Mouse (Mus musculus): ENCODE data around the gene Rere. TPM values are rescaled to one million over a fixed set of nuclear protein-coding genes. Genes with fewer than 3 reads are reported as not detected.

The Rere gene
- polyA plus RNA-seq, 1 experiment: 3.5 TPM

- Histone ChIP-seq H3K27me3 (ENCODE audit: control insufficient read depth) (no peaks in the 10 kb centered on the region), H3K9me3 (ENCODE audit: control insufficient read depth, low read length) (no peaks in the 10 kb centered on the region), H3K4me3 (replicated peaks) (no peak overlapping the region), H3K36me3 (ENCODE audit: control insufficient read depth) (peaks cover 10% of the 10 kb centered on the region), H3K4me1 (ENCODE audit: control insufficient read depth) (peaks cover 13% of the 10 kb centered on the region)
- TF ChIP-seq GATA1 (IDR thresholded peaks at IDR 0.05; ENCODE audit: low read length): no peak
- TF ChIP-seq TAL1 (IDR thresholded peaks at IDR 0.05; ENCODE audit: low read length): no peak
Measured at GRCm38 (mm10) chr4:150578021-150578420, 296.6 kb downstream of the Rere start.

GRCm38 (mm10) chr4:150581931-150582723, 300.7 kb downstream of the Rere start:
- no peak overlapping the region for H3K4me3 ChIP-seq (replicated peaks)
- no peaks in the 10 kb centered on the region for H3K27me3 ChIP-seq (ENCODE audit: control insufficient read depth)
- TF ChIP-seq TAL1 (IDR thresholded peaks at IDR 0.05; ENCODE audit: low read length) (no peak), GATA1 (IDR thresholded peaks at IDR 0.05; ENCODE audit: low read length) (no peak)
- no peaks in the 10 kb centered on the region for H3K9me3 ChIP-seq (ENCODE audit: control insufficient read depth, low read length)
- H3K36me3 ChIP-seq (ENCODE audit: control insufficient read depth): peaks cover 5% of the 10 kb centered on the region
- peaks cover 39% of the 10 kb centered on the region for H3K4me1 ChIP-seq (ENCODE audit: control insufficient read depth)

GRCm38 (mm10) chr4:150582966-150583776, 301.7 kb downstream of the Rere start:
- Histone ChIP-seq H3K4me1 (ENCODE audit: control insufficient read depth) (peaks cover 50% of the 10 kb centered on the region), H3K9me3 (ENCODE audit: control insufficient read depth, low read length) (no peaks in the 10 kb centered on the region), H3K36me3 (ENCODE audit: control insufficient read depth) (peaks cover 3% of the 10 kb centered on the region), H3K27me3 (ENCODE audit: control insufficient read depth) (no peaks in the 10 kb centered on the region), H3K4me3 (replicated peaks) (no peak overlapping the region)
- TF ChIP-seq TAL1 (IDR thresholded peaks at IDR 0.05; ENCODE audit: low read length) (no peak), GATA1 (IDR thresholded peaks at IDR 0.05; ENCODE audit: low read length) (no peak)

- Histone ChIP-seq H3K4me3 (replicated peaks) (no peak overlapping the region), H3K27me3 (ENCODE audit: control insufficient read depth) (no peaks in the 10 kb centered on the region), H3K4me1 (ENCODE audit: control insufficient read depth) (peaks cover 52% of the 10 kb centered on the region), H3K9me3 (ENCODE audit: control insufficient read depth, low read length) (no peaks in the 10 kb centered on the region), H3K36me3 (ENCODE audit: control insufficient read depth) (peaks cover 3% of the 10 kb centered on the region)
- TF ChIP-seq GATA1 (IDR thresholded peaks at IDR 0.05; ENCODE audit: low read length): no peak
- no peak for TF ChIP-seq TAL1 (IDR thresholded peaks at IDR 0.05; ENCODE audit: low read length)
Measured at GRCm38 (mm10) chr4:150583777-150584135, 302.3 kb downstream of the Rere start.

GRCm38 (mm10) chr4:150585800-150586199, 304.4 kb downstream of the Rere start:
- TF ChIP-seq GATA1 (IDR thresholded peaks at IDR 0.05; ENCODE audit: low read length) (no peak), TAL1 (IDR thresholded peaks at IDR 0.05; ENCODE audit: low read length) (peak; percentile 35; the same call in 2 of the 3 replicates)
- H3K27me3 ChIP-seq (ENCODE audit: control insufficient read depth): no peaks in the 10 kb centered on the region
- H3K4me1 ChIP-seq (ENCODE audit: control insufficient read depth): peaks cover 68% of the 10 kb centered on the region
- no peak overlapping the region for H3K4me3 ChIP-seq (replicated peaks)
- H3K36me3 ChIP-seq (ENCODE audit: control insufficient read depth): peaks cover 3% of the 10 kb centered on the region
- H3K9me3 ChIP-seq (ENCODE audit: control insufficient read depth, low read length): no peaks in the 10 kb centered on the region

GRCm38 (mm10) chr4:150586275-150586674, 304.8 kb downstream of the Rere start:
- no peak for TF ChIP-seq GATA1 (IDR thresholded peaks at IDR 0.05; ENCODE audit: low read length)
- no peak for TF ChIP-seq TAL1 (IDR thresholded peaks at IDR 0.05; ENCODE audit: low read length)
- Histone ChIP-seq H3K9me3 (ENCODE audit: control insufficient read depth, low read length) (no peaks in the 10 kb centered on the region), H3K27me3 (ENCODE audit: control insufficient read depth) (no peaks in the 10 kb centered on the region), H3K4me1 (ENCODE audit: control insufficient read depth) (peaks cover 69% of the 10 kb centered on the region), H3K4me3 (replicated peaks) (no peak overlapping the region), H3K36me3 (ENCODE audit: control insufficient read depth) (no peaks in the 10 kb centered on the region)

GRCm38 (mm10) chr4:150587597-150588299, 306.3 kb downstream of the Rere start:
- peaks cover 84% of the 10 kb centered on the region for H3K4me1 ChIP-seq (ENCODE audit: control insufficient read depth)
- peak overlapping the region; percentile 61 for H3K4me3 ChIP-seq (replicated peaks)
- no peaks in the 10 kb centered on the region for H3K36me3 ChIP-seq (ENCODE audit: control insufficient read depth)
- TF ChIP-seq TAL1 (IDR thresholded peaks at IDR 0.05; ENCODE audit: low read length) (no peak), GATA1 (IDR thresholded peaks at IDR 0.05; ENCODE audit: low read length) (no peak)
- no peaks in the 10 kb centered on the region for H3K9me3 ChIP-seq (ENCODE audit: control insufficient read depth, low read length)
- no peaks in the 10 kb centered on the region for H3K27me3 ChIP-seq (ENCODE audit: control insufficient read depth)

GRCm38 (mm10) chr4:150588300-150588621, 306.8 kb downstream of the Rere start:
- Histone ChIP-seq H3K4me3 (replicated peaks) (peak overlapping the region; percentile 61), H3K27me3 (ENCODE audit: control insufficient read depth) (no peaks in the 10 kb centered on the region), H3K36me3 (ENCODE audit: control insufficient read depth) (no peaks in the 10 kb centered on the region), H3K9me3 (ENCODE audit: control insufficient read depth, low read length) (no peaks in the 10 kb centered on the region), H3K4me1 (ENCODE audit: control insufficient read depth) (peaks cover 85% of the 10 kb centered on the region)
- no peak for TF ChIP-seq TAL1 (IDR thresholded peaks at IDR 0.05; ENCODE audit: low read length)

Measured in erythroblast, embryonic 14.5 days (primary cell).